Mouse (Mus musculus) liver, postnatal 0 days (tissue): Measurements from ENCODE around the gene Styk1. TPM values are rescaled to one million over a fixed set of nuclear protein-coding genes. Genes with fewer than 3 reads are reported as not detected.
"Not testable (repeated sequence)": the region's sequence is repeated elsewhere in the genome, so short reads cannot be mapped to it uniquely, and the experiment has no call there.

Source experiments
- ATAC-seq: fragments of 200-750 bp; cut with Nextera tagmentation; 2 replicates; pipeline ENCODE4 v1.8.0; 2017; ENCODE audit warnings: mild to moderate bottlenecking, moderate library complexity
- DNase-seq: peaks from one replicate; pipeline ENCODE4 v3.0.0-alpha.2; 2016
- H3K27ac ChIP-seq: fragments of 300-500 bp; sonication (generic); 2 replicates; pipeline ENCODE4 v1.5.1; 2014; ENCODE audit warnings: antibody characterized with exemption, moderate library complexity, mild to moderate bottlenecking, low read depth
- H3K27me3 ChIP-seq: fragments of 300-500 bp; sonication (generic); 2 replicates; pipeline ENCODE4 v1.6.1; 2014; ENCODE audit warnings: low read length, control low read depth, mixed read lengths; ENCODE audit not compliant: insufficient read depth
- H3K36me3 ChIP-seq: fragments of 300-500 bp; sonication (generic); replicated peaks from 2 replicates; pipeline ENCODE4 v1.6.1; 2014; ENCODE audit warnings: mild to moderate bottlenecking, control low read depth, low read length, moderate library complexity, mixed read lengths; ENCODE audit not compliant: insufficient read depth
- H3K4me1 ChIP-seq: fragments of 300-500 bp; sonication (generic); 2 replicates; pipeline ENCODE4 v1.6.1; 2014; ENCODE audit warnings: antibody characterized with exemption, mild to moderate bottlenecking, control low read depth; ENCODE audit not compliant: insufficient read depth
- H3K4me2 ChIP-seq: fragments of 300-500 bp; sonication (generic); 2 replicates; pipeline ENCODE4 v1.6.1; 2014; ENCODE audit warnings: low read depth, mild to moderate bottlenecking, low read length, moderate library complexity, mixed read lengths
- H3K4me3 ChIP-seq: fragments of 300-500 bp; sonication (generic); 2 replicates; pipeline ENCODE4 v1.5.1; 2014; ENCODE audit warnings: low read depth, low read length
- H3K9ac ChIP-seq: fragments of 300-500 bp; sonication (generic); replicated peaks from 2 replicates; pipeline ENCODE4 v1.6.1; 2014; ENCODE audit warnings: mild to moderate bottlenecking, moderate library complexity
- H3K9me3 ChIP-seq: fragments of 300-500 bp; sonication (generic); 2 replicates; pipeline ENCODE4 v1.6.1; 2016; ENCODE audit warnings: mild to moderate bottlenecking, control low read depth, low read length, mixed read lengths
- CTCF ChIP-seq: sonication (generic); IDR thresholded peaks from 2 replicates; pipeline ENCODE4 v1.5.1; 2016; ENCODE audit warnings: antibody characterized with exemption, low read depth
- EP300 ChIP-seq: IDR thresholded peaks from 2 replicates; pipeline ENCODE4 v1.6.1; 2016; ENCODE audit warnings: antibody characterized with exemption, low read depth, mild to moderate bottlenecking
- WGBS: fragments of 180-500 bp; shearing (Covaris S2); extraction: QIAGEN DNeasy Blood & Tissue Kit; methylation state at CpG from one replicate; pipeline ENCODE4 v1.1.7; 2014; ENCODE audit not compliant: insufficient replicate concordance; 5-methylcytosine and 5-hydroxymethylcytosine counted together
- polyA plus RNA-seq: library from polyadenylated mRNA; unstranded; fragments of >200 nt; fragmentation: Nextera tagmentation; extraction: Ambion mirVana; gene quantifications from 2 replicates; pipeline ENCODE4 v1.2.1, GENCODE M21; 2015

Gene Styk1
- polyA plus RNA-seq, 1 experiment from 2014 or later, result 0.32 TPM

GRCm38 (mm10) chr6:131294435-131295112, 58.8 kb downstream of the Styk1 start:
- WGBS, result 63% methylated on average over 5 of the region's 5 CpGs
- peak; percentile 40 for ATAC-seq
- TF ChIP-seq EP300, result no peak
- no peak for TF ChIP-seq CTCF
- no peak overlapping the region for H3K4me3 ChIP-seq
- H3K4me1 ChIP-seq, result peaks cover 15% of the 10 kb centered on the region
- no peak overlapping the region for H3K27ac ChIP-seq
- H3K9ac ChIP-seq, result no peak overlapping the region
- H3K4me2 ChIP-seq, result peak overlapping the region; percentile 81
- H3K27me3 ChIP-seq, result no peaks in the 10 kb centered on the region
- no peaks in the 10 kb centered on the region for H3K36me3 ChIP-seq
- no peaks in the 10 kb centered on the region for H3K9me3 ChIP-seq
- DNase-seq, result no peak

GRCm38 (mm10) chr6:131293916-131294315, 59.5 kb downstream of the Styk1 start:
- H3K9ac ChIP-seq, result no peak overlapping the region
- H3K4me1 ChIP-seq, result peaks cover 15% of the 10 kb centered on the region
- WGBS, result 56% methylated on average over 5 of the region's 5 CpGs
- TF ChIP-seq CTCF, result no peak
- no peak for TF ChIP-seq EP300
- ATAC-seq (no peak), DNase-seq (no peak)
- peak overlapping the region; percentile 81 for H3K4me2 ChIP-seq
- H3K4me3 ChIP-seq, result peak overlapping the region; percentile 79; the same call in 1 of the 2 replicates
- no peaks in the 10 kb centered on the region for H3K36me3 ChIP-seq
- H3K9me3 ChIP-seq, result no peaks in the 10 kb centered on the region
- H3K27me3 ChIP-seq, result no peaks in the 10 kb centered on the region
- no peak overlapping the region for H3K27ac ChIP-seq

- DNase-seq, result peak; percentile 89
- peak within 1 kb of the TSS; percentile 79 for H3K4me3 ChIP-seq
- H3K27ac ChIP-seq, result peak within 1 kb of the TSS; percentile 61
- no peaks in the 10 kb centered on the region for H3K27me3 ChIP-seq
- H3K36me3 ChIP-seq, result no peaks in the 10 kb centered on the region
- H3K4me1 ChIP-seq, result peaks cover 15% of the 10 kb centered on the region
- no peaks in the 10 kb centered on the region for H3K9me3 ChIP-seq
- TF ChIP-seq CTCF (no peak), EP300 (peak; percentile 42; the same call in 1 of the 2 replicates)
- peak; percentile 91 for ATAC-seq
- peak within 1 kb of the TSS; percentile 81 for H3K4me2 ChIP-seq
- peak within 1 kb of the TSS; percentile 74 for H3K9ac ChIP-seq
- 3% methylated on average over 51 of the region's 51 CpGs for WGBS
These were observed 60.2 kb downstream of the Styk1 start, which contains the start of gene Magohb for GRCm38 (mm10) chr6:131292991-131293788. Gene Magohb (minus strand): TSS chr6:131293244.

- H3K9ac ChIP-seq, result peak overlapping the region; percentile 74
- ATAC-seq (no peak; the same call in 1 of the 2 replicates), DNase-seq (no peak)
- peaks cover 15% of the 10 kb centered on the region for H3K4me1 ChIP-seq
- no peaks in the 10 kb centered on the region for H3K27me3 ChIP-seq
- no peak overlapping the region for H3K27ac ChIP-seq
- H3K4me3 ChIP-seq, result peak overlapping the region; percentile 79
- TF ChIP-seq EP300, result no peak
- TF ChIP-seq CTCF, result no peak
- 18% methylated on average over 10 of the region's 10 CpGs for WGBS
- peak overlapping the region; percentile 81 for H3K4me2 ChIP-seq
- no peaks in the 10 kb centered on the region for H3K36me3 ChIP-seq
- no peaks in the 10 kb centered on the region for H3K9me3 ChIP-seq
These were observed 61.0 kb downstream of the Styk1 start for GRCm38 (mm10) chr6:131292276-131292990.

GRCm38 (mm10) chr6:131290430-131290829, 63.0 kb downstream of the Styk1 start:
- Histone ChIP-seq H3K4me2 (no peak overlapping the region), H3K27me3 (no peaks in the 10 kb centered on the region), H3K4me3 (no peak overlapping the region), H3K4me1 (peaks cover 15% of the 10 kb centered on the region), H3K27ac (no peak overlapping the region), H3K9ac (no peak overlapping the region), H3K36me3 (peaks cover 2% of the 10 kb centered on the region; the same call in 1 of the 2 replicates), H3K9me3 (no peaks in the 10 kb centered on the region)
- WGBS, result 11% methylated on average over 2 of the region's 2 CpGs
- ATAC-seq (no peak), DNase-seq (peak; percentile 26)
- TF ChIP-seq EP300, result no peak
- TF ChIP-seq CTCF, result peak; percentile 76

- not testable (repeated sequence) for H3K4me2 ChIP-seq, H3K4me1 ChIP-seq, DNase-seq, H3K36me3 ChIP-seq, H3K9me3 ChIP-seq, ATAC-seq, H3K4me3 ChIP-seq, H3K27me3 ChIP-seq, H3K9ac ChIP-seq, H3K27ac ChIP-seq
- 71% methylated on average over 2 of the region's 2 CpGs for WGBS
These were observed 75.2 kb downstream of the Styk1 start for GRCm38 (mm10) chr6:131278160-131278559.
